ENCODE assay signal across 34 mouse cellular contexts in the genomic region with DNA sequence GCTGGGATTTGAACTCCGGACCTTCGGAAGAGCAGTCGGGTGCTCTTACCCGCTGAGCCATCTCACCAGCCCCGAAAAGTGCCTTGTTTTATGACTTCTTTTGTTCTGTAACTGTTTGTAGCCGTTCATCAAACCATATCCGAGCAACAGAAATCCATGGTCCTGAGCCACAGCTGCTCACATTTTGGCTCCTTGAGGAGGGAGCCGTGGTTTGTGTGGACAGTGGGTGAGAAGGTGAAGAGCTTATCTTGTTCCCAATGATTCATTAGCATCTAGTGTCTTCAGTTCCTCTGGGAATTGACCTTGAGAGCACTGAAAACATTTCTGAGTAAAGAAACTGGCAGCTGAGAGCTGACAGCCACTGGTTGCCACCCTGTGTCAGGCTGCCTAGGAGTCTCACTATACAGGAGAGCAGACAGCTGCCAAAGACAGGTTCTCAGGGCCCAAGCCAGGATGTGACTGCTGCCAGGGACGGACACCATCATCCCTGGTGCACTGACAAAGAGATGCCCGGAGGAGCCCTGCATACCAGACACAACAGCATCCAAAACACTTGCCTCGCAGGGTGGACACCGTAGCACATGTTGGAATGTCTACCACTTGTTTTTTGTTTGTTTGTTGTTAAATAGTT. TPM values are rescaled to one million over a fixed set of nuclear protein-coding genes. Genes with fewer than 3 reads are reported as not detected.
DNase-seq lines count a peak whose midpoint lies in the region.
"Had no signal": no experiment of that assay in that cellular context is flagged by ENCODE, and none has a peak within 500 bp of the region (broad histone marks: within the 10 kb centered on the region; RNA-seq: fewer than 3 reads in every experiment).

No protein-coding gene starts in this region.

- DNase-seq in adrenal gland, adult 2 months = peak; percentile 50
- no peak for DNase-seq in adrenal gland, postnatal 4 days (ENCODE audit: low spot score in 2 of 2)
- peak; percentile 0 for DNase-seq in right cerebral cortex, postnatal 4 days
- no peak for DNase-seq in right cerebral cortex, postnatal 36 days (ENCODE audit: low spot score in 2 of 2)
- DNase-seq in 3T3-L1 (ENCODE audit: low read depth, low spot score) = peak; percentile 49
- peak; percentile 9 for DNase-seq in mesoderm, embryonic 11.5 days (ENCODE audit: low read depth, low spot score)
- no peak for DNase-seq in layer of hippocampus, adult 9-10 months (ENCODE audit: low spot score)
- DNase-seq: cerebellum, adult 2 months; cerebellum, postnatal 14 days; gastrocnemius, postnatal 25 days; heart, postnatal 4 days; kidney, adult 9 months; kidney, postnatal 10 days; layer of hippocampus, adult 9-11 months; liver; lung, embryonic 14.5 days; lung, postnatal 14 days; thymus, adult 2 months had no signal

RNA-seq across cellular contexts. Expression of a gene that starts 6.0 kb away (rescaled TPM):
- total RNA-seq in adrenal gland, adult 2 months (2021) = 1 to 10 TPM; 1.2 to 1.4 TPM
- 0.77 and 0.92 TPM in 2 replicates for polyA plus RNA-seq in adrenal gland, adult 2 months (2012; rRNA removed)
- 1 to 10 TPM in 1 of 2 experiments, under 1 TPM in 1; 0.90 to 1.6 TPM for total RNA-seq in adrenal gland, postnatal 4 days (2021)
- polyA plus RNA-seq: CD4-positive, CD25-positive, alpha-beta regulatory T cell, adult 4 months; heart, embryonic 11.5 days had no signal

RNA-seq across cellular contexts. Expression of a gene that starts 23.9 kb away (rescaled TPM):
- under 1 TPM; 0.48 to 0.84 TPM for total RNA-seq in adrenal gland, adult 2 months (2021)
- polyA plus RNA-seq in adrenal gland, adult 2 months (2012; rRNA removed) = 0.32 and 1.00 TPM in 2 replicates
- 10 to 100 TPM in 1 of 2 experiments, under 1 TPM in 1; 0.92 to 12.2 TPM for total RNA-seq in adrenal gland, postnatal 4 days (2021)
- total RNA-seq: gastrocnemius, postnatal 25 days; heart, adult 18-20 months; heart, postnatal 4 days; left cerebral cortex, postnatal 14 days; neutrophil, adult 5-6 weeks had no signal
- polyA plus RNA-seq: CD4-positive, CD25-positive, alpha-beta regulatory T cell, adult 4 months; cerebellum, adult 2 months; cortical plate, adult 2 months; embryonic facial prominence, embryonic 11.5 days; forebrain, embryonic 13.5 days; heart, embryonic 11.5 days; heart, postnatal 0 days; hindbrain, embryonic 14.5 days; limb, embryonic 11.5 days; lung, embryonic 14.5 days; midbrain, embryonic 10.5 days; midbrain, embryonic 15.5 days; neural tube, embryonic 11.5 days; small intestine, adult 2 months had no signal

RNA-seq across cellular contexts. Expression of a gene that starts 34.0 kb away (rescaled TPM):
- 100 to 1,000 TPM in 1 of 2 experiments, 10 to 100 TPM in 1; 44.6 to 103 TPM for total RNA-seq in adrenal gland, adult 2 months (2021)
- 15.4 and 20.8 TPM in 2 replicates for polyA plus RNA-seq in adrenal gland, adult 2 months (2012; rRNA removed)
- total RNA-seq in adrenal gland, postnatal 4 days (2021) = 10 to 100 TPM; 63.8 to 68.9 TPM

RNA-seq across cellular contexts. Expression of a gene that starts 52.9 kb away (rescaled TPM):
- 1 to 10 TPM in 1 of 2 experiments, under 1 TPM in 1; 0.63 to 1.0 TPM for total RNA-seq in adrenal gland, adult 2 months (2021)
- 0.26 and 1.2 TPM in 2 replicates for polyA plus RNA-seq in adrenal gland, adult 2 months (2012; rRNA removed)
- total RNA-seq in adrenal gland, postnatal 4 days (2021) = 1 to 10 TPM; 1.8 to 2.8 TPM
- total RNA-seq: heart, postnatal 4 days; neutrophil, adult 5-6 weeks had no signal
- polyA plus RNA-seq: CD4-positive, CD25-positive, alpha-beta regulatory T cell, adult 4 months; liver, embryonic 15.5 days had no signal

RNA-seq across cellular contexts. Expression of a gene that starts 58.6 kb away (rescaled TPM):
- total RNA-seq in adrenal gland, adult 2 months (2021) = 1 to 10 TPM in 1 of 2 experiments, under 1 TPM in 1; 0.78 to 1.6 TPM
- polyA plus RNA-seq in adrenal gland, adult 2 months (2012; rRNA removed) = 0.87 and 1.5 TPM in 2 replicates
- total RNA-seq in adrenal gland, postnatal 4 days (2021) = 1 to 10 TPM; 6.8 to 8.4 TPM
- total RNA-seq: neutrophil, adult 5-6 weeks had no signal

Comparison
In these comparisons a context has a peak if more than half of its experiments do, and no peak if none do; other contexts are left out.
1. DNase-seq: peak in adrenal gland, adult 2 months (single experiment), right cerebral cortex, postnatal 4 days (single experiment), 3T3-L1 (single experiment) and mesoderm, embryonic 11.5 days (single experiment); none in adrenal gland, postnatal 4 days (0 of 2), right cerebral cortex, postnatal 36 days (0 of 2) and layer of hippocampus, adult 9-10 months (single experiment).